Mouse (Mus musculus): ENCODE results near the gene Ip6k3.

Ip6k3 gene

DNA sequence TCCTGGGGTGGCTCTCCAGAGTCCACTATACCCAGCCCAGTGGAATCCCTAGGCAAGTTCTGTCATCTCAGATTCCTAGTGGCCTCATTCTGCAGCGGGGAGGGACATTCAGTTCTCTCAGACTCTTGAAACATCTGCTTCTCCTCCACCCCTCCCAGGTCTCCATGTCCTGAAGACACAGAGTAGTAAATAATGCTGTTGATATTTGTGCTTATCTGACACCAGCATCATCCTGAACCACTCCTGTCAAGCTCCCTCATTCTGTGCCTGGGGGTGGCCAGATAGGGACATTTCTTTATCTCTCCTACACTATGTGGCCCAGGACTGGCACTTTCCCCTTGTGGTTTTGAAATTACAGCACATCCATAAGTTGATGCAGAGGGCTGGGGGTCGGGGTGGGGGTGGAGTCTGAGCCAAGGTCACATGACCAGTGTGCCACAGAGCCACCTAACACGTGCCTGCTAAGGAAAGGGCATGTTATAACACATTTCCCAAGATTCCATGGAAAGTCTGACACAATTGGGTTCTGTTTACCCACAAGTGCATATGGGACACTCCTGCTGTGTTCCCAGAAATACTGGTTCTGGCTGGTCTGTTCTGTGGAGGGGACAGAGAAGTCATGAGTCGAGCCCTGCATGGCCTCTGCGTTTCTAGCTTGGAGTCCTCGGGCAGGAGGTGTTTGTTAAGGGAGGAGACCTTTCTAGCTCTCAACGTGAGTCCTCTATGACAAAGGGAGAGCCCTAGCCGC, 14.4 kb downstream of the Ip6k3 start:
- in situ Hi-C loops (cut with MboI) = no loop called here

DNA sequence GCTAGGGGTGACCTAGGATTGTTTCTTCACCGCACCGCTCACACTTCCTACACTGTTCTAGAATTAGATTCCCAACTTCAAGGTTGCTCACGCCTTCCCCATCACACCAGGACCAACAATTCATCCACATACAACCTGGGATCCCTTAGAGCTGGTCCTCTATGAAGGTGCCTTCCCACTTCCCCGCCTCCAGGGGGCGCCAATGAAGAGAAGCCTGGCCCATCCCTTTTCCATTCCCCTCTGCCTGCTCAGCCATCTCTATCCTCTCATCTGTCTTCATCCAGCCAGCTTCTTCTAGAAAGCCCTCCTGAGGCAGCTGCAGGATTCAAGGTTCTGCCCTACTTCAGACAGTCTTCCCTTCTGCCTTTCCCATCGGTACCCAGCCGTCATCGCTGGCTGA, 16.2 kb downstream of the Ip6k3 start:
- in situ Hi-C loops (cut with MboI) = no loop called here

DNA sequence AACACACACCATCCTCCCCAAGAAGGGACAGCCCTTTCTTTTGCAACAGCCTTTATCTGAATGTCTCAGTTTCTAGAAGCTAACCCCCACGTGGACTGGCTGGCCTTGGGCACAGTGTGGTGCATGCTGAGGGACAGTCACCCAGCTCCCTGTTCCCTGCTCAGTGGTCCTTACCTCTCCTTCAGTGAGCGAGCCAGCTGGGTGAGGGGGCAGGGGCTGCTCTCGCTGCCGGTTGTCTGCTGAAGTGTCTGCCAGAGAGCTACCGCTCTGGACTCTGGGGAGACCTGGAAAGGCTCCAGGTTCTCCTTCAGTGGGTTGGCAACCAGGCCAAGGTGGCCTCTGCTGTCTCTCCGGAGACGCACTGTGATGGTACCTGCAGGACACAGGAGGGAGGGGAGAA, 16.7 kb downstream of the Ip6k3 start:
- in situ Hi-C loops (cut with MboI) = no loop called here

DNA sequence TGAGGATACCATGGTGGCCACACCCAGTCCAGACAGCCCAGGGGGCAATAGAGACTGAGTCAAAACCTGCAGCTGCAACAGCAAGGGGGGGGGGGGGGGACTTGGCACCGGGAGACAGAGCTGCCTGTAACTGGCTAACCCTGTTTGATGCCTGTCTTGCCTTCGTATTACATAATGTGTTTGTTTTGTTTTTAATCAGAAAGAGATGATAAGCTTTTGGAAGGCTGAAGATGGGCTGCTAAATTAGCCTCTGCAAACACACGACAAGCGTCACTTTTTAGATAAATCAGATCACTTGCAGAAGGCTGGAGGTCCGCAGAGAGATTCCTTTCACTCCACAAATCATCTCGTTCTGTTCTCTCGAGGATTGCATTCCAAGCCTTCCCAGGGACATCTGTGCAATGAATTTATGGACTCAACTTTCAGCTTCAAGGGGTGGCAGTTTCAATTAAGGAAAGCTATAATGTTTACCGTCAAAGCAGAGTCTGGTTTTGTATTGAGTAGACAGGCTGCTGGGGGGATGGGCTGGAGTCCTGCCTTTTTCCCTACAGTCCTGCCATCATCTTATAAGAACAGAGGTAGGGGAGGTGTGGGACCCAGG, 21.2 kb downstream of the Ip6k3 start:
- in situ Hi-C loops (cut with MboI) = no loop called here

DNA sequence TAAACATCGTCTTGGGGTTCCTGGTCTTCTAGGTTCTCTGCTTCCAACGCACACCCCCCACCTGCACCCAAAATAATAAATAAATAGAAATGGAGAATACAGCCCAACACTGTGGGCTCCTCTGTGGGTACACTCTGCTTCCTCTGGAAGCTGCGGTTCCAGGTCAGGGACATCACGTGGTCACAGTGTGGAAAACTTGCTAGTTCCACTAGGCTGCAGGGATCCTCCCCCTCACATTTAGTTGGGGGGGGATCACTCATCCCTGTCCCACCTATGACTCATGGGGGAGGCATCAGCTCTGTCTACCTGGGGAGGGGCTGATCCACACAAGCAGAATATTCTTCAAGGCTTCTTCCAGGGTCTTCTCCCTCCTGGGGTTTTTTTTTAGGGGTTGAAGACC, 23.4 kb downstream of the Ip6k3 start:
- in situ Hi-C loops (cut with MboI) = no loop called here

DNA sequence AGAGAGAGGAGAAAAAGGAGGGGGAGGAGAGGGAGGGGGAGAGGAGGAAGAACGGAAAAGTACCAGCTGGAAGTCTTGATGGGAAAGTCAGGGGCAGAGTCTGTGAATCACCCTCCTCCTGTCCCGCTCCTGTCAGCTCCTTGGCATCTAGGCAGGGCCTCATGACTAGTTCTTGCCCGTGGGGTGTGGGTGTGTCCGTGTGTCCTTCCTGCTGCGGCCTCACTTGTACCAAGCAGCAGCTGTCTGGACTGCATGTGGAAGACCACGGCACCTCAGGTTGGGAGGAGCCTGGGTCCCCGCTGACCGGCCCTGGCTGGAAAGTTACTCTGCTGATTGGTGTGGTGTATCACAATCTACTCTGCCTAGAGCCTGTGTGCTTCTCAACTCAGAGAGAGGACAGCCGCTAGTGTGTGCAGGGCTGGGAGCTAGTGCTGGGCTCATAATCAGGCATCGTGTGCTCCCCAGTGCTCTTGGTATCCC, 25.6 kb downstream of the Ip6k3 start:
- in situ Hi-C loops (cut with MboI) = no loop called here

DNA sequence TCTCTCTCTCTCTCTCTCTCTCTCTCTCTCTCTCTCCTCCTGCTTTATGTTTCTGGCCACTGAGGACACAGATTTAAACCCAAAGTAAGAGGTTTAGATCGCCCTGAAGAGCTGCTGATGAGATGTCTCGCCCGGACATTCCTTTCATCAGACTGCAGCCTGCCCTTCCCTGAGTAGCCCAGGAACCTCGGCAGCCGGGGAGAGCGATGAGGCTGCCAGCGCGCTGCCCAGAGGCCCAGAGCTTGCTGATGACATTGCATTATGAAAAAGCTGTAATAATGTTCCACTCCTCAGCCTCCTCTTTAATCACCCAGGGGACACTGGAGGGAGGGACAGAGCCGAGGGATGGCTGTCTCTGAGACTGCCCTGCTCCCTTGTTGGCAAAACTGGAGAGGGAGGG, 27.3 kb downstream of the Ip6k3 start:
- in situ Hi-C loops (cut with MboI) = no loop called here

DNA sequence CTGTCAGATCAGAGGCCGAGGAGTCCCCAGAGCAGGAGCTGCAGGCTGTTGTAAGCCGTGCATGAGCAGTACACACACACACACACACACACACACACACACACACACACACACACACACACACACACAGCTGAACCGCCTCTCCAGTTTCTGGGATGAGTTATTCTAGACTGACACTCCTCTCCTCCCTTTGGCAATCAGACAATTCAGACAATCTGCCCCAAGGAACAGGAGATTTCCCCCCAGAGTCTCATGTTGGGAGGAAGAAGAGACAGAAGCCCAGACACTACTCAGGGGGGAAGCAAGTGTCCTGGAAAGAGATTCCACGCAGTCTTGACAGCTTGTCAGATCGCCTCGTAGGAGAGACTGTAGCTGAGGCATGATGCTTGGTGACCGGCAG, 28.3 kb downstream of the Ip6k3 start:
- in situ Hi-C loops (cut with MboI) = no loop called here

DNA sequence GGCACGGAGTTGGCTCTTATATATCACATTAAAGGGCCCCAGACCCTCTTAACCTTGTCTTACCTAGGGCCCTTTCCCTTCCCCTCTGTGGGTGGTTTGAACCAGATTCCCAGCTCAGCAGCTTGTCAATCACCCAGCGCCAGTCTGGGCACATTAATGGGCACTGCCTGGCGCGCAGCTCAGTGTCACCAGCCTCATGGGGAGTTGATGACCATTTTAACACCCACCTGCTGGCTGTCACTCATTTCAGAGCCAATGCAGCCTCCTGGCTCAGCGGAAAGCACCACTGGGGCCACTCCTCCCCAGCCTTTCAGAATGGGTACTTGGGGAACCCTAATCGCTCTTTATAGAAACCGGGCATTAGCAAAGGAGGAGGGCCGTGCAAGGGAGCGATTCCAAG, 29.2 kb downstream of the Ip6k3 start:
- in situ Hi-C loops (cut with MboI) = no loop called here

DNA sequence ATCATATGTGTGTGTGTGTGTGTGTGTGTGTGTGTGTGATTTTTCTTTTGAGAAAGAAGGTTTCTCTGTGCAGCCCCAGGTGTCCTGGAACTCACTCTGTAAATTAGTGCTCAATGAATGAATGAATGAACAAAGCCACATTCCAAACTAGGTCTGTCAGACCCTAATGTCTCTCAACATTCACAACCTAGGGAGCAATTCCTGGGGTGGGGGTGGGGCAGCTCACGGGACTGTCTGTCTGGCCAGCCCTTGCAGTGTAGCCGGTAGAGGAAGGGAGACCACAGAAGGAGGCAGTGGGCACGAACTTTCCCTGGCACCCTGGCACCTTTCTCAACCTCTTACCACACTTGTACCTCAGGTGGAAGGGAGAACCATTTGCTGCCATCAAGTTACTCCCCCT, 32.9 kb downstream of the Ip6k3 start:
- in situ Hi-C loops (cut with MboI) = no loop called here

DNA sequence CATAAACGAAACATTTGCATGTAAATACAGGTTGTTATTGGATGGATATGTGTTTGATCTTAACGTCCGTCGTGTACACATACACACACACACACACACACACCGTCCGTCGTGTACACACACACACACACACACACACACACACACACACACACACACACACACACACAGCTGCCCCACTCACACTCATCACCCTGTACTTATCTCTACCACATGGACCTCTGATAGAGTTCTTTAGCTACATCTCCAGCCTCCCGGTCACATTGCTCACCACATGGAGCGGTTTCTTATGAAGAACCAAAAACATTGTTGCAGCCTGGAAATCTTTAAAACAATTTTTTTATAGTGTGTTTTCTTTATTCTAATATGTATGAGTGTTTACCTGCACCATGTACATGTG, 33.4 kb downstream of the Ip6k3 start:
- in situ Hi-C loops (cut with MboI) = no loop called here

DNA sequence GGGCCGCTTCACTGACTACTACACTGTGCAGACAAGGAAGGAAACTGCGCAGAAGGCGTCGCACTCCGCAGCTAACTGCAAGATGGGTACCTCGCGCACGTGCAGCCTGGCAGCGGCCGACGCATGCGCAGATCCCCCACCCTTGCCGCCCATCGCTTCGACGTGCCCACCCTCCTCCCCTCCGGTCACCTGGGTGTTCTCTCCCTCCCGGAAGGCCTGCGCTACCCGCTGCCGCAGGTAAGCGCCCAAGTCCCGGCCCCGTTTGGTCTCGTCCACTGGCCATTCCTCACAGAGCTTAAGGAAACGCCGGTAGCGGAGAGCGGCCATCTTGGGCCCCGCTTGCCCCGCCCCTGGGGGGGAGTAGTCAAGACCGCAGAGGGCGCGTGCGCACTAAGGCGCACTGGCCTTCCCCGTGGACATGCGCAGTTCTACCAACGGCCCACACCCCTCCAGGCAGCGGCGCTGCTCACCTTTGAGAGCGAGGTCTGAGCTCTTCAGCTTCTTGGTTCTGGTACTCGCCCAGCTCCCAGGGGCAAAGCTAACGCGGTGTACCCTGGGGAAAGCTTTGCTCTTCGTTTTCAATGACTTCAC, 33.9 kb downstream of the Ip6k3 start, which contains the start of gene Uqcc2:
TSS of gene Uqcc2 (minus strand) at position 366 of the 591 bp plus-strand sequence.
- in situ Hi-C loops (cut with MboI) = no loop called here

DNA sequence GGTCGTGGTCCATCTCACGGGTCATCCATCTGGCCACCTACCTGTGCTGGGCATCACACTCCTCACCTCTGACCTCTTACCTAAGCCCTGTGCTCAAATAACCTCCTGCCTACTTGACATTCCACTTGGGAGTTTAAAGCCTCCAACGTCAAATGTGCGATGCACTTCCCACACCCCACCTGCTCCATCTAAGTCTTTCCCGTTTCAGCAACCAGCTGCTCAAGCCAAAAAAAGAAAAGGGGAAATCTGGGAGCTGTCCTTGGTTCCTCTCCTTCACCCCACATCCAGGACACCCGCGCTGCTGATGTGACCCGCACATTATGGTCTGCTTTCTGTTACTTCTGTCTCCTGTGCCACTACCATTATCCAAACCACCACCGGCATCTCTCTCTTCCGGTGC, 35.4 kb downstream of the Ip6k3 start:
- in situ Hi-C loops (cut with MboI) = no loop called here

DNA sequence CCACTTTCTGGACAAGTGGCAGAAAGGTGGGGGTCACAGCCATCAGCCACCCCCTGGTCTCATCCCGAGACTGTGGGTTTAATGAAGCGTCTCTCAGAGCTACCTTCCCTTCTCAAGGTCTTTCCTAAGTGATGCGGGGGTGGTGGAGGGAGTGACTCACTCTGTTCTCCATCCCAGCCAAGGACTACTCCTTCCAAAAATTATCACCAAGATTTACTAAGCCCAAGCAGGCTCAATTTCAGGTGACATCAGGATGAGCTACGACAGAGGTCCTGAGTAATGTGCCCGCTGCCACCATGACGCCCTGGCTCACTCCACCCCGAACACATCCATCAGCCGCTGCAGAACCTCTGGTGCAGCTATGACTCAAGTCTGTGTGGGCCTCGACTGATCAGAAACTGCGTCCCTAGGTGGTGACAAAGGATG, 36.3 kb downstream of the Ip6k3 start:
- in situ Hi-C loops (cut with MboI) = no loop called here

DNA sequence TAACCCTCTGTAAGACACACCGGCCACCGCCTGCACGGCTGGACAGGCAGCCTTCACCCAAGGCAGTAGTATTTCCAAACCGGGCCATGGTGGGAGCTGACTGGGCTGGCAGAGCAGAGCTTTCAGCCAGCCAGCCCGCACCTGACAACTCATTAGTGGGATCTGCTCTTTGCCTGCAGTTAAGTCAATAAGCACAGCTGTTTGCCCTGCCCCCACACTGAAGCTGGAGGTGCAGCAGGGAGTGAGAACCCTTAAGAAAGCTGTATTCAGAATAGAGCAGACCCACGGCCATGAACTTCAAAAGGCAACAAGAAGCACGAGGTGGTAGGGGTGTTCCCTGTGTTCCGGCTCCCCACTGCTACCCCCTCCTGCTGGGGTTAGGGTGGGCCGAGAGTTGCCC, 37.3 kb downstream of the Ip6k3 start:
- in situ Hi-C loops (cut with MboI) = no loop called here

DNA sequence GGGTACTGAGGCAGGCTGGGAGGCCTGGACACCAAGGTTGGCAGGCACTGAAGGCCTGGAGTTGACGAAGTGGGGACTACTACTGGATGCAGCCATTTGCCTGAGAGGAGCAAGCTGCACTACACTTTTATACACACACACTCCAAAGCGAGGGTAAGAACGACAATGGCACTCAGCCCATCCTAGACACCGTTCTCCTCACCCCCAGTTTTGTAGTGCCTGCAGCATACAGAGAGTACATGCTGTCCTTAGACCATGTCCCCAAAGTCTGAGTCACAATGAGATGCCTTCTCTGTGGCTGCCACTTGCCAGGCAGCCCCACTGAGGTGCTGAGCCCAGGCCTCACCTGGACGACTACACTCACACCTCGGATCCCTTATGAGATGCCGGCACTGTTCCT, 37.8 kb downstream of the Ip6k3 start:
- in situ Hi-C loops (cut with MboI) = no loop called here

DNA sequence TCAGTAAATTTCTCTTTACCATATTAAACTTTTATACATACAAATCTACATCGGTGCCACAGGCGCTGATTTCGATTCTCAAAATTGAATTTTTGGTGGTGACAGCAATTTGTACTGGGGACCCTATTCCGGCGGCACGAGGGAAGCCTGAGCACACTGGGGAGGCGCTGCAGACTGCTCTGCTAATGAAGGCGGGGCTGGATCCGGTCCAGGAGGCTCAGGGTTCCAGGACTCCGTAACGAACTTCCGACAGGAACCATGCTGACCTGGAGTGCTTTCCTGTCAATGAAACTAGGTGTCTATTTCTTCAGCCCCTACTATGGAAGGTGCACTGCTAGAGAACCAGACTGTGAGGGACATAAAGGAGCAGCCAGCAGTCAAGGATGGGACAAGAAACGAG, 38.3 kb downstream of the Ip6k3 start:
- in situ Hi-C loops (cut with MboI) = no loop called here

DNA sequence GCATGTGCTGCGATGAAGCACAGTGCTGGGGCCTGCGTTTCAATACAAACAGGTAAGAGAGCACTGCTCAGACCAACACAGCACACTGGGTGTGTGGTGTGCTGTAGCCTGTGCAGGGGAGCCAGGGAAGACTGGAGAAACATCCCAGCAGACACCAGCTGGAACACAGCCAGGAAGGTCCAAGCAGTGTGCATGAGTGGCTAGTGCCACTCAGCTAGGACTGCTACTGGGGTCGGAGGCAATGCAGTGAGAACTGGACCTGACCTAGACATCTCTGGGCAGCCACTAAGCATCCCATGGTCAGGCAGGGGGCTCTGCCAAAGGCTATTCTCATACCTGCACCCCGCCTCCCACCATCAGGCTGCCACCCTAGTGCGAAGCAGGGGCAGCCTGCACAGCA, 39.4 kb downstream of the Ip6k3 start:
- in situ Hi-C loops (cut with MboI) = no loop called here

DNA sequence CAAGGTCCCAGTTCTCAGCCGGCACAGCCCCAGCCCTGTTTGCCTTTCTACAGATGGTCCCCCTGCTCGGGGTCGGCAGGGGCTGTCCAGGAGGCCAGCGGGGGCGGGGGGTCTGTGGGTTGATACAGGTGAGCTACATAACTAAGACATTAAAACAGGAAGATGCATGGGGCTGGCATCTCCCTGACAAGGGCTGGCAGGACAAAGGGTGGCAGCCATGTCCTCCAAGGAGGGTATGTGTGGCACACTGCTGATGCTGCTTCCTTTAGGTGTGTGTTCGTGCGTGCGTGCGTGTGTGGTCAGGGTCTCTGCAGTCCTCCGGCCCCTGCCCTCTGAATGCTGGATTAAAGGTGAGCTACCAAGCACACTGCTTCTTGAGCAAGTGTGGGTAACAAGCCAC, 40.6 kb downstream of the Ip6k3 start:
- in situ Hi-C loops (cut with MboI) = no loop called here

DNA sequence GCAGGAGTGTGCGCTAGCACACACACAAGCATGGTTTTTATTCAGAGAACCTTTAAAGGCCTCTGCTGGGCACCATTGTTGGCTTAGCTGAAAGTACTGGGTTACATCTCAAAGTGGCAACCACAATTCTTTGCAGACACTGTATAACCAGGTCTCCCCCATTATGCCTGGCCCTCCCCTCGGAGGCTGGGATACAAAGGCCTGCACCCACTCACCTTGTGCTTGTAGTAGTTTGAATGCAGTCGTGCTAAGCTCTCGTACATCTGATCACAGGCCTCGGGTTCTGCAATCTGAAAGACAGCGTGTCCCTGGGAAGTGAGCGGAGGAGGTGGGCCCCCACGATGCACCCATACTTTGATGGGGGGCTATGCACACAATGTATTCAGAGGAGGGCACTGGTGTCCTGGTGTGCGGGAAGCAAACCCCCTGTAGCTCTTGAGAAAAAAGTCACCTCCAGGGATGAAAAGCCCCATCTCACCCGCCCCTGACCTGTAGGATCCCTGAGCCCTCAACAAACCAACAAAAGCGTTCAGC, 41.9 kb downstream of the Ip6k3 start:
- in situ Hi-C loops (cut with MboI) = no loop called here

DNA sequence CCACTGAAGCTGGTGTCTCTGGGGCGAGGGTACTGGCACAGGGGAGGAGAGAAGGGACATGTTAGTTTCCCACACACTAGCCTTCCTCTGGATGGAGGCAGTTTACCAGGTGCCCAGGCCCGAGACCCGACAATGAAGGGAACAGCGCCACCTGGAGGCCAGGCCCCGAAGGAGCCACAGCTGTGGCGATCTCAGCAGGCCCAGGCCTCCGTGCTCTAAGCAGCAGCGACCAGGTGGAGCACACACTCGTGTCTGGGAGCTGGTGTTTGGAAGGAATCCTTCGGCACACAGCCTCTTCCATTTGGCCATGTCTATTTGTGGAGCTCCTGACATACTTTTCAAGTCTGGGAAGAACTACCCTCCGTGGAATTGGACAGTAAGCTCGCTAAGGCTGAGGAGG, 42.4 kb downstream of the Ip6k3 start:
- in situ Hi-C loops (cut with MboI) = no loop called here

DNA sequence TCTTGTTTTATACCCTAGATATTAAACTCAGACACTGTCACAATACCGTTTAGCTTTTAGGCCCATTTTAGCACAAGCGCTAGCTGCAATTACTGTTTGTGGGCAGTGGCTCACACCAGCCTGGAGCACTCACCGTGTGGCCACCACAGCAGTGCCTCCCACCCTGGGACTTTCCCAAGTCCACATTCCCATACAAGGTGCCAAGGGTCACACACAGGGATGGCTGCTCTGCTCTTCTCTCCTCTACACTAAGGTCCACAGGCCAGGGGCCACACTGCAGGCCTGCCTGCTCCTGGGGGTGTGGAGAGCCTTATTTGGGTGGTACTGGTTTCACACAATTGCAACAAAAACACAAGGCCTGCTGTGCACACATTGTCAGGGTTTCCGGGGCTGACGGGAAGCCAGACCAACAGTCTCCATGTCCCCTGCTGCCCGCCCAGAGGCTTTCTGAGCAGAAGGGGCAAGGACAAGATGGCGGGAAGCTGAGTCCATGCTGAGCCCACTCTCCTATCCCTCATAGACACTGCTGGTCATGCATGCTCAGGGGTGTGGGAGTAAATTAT, 43.7 kb downstream of the Ip6k3 start:
- in situ Hi-C loops (cut with MboI) = no loop called here

DNA sequence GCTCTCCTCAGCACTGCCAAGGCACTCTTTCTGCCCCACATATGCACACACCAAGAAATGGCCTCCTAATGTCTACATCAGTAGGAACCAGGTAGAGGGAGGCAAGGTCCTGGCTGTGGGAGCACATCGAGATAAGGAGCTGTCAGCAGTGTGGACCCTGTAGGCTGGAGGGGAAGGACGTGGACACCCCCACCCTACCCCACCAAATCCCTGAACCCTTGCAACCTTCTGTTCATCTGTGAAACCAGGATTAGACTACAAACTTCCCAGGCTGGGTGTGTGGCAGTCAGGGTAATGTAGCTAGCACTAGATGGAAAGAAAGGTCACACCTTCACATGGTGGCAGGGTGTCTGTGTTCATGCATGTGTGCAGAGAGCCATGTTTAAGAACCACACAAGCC, 44.5 kb downstream of the Ip6k3 start:
- in situ Hi-C loops (cut with MboI) = no loop called here

Data from mature B cell (primary cell).